22 mouse cellular contexts compared by ENCODE assay signal in the genomic region with DNA sequence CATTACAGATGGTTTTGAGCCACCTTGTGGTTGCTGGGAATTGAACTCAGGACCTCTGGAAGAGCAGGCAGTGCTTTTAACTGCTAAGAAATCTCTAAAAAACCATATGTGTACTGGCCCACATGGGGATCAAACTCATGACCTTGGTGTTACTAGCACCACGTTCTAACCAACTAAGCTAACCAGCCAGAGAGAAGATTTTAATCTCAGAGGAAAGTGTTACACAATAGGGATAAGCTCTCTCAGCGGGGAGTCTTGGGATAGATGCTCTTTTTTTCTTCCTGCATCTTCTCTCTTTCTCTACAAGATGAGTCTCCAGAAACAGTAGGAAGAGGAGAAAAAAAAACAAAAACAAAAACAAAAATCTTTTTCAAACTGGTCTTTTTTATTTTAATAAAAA. TPM values are rescaled to one million over a fixed set of nuclear protein-coding genes. Genes with fewer than 3 reads are reported as not detected.
DNase-seq lines count a peak whose midpoint lies in the region; ATAC-seq and TF ChIP-seq lines count a peak whose summit lies in the region.
"Had no signal": no experiment of that assay in that cellular context is flagged by ENCODE, and none has a peak within 500 bp of the region (broad histone marks: within the 10 kb centered on the region; RNA-seq: fewer than 3 reads in every experiment).

No protein-coding gene starts in this region.

- H3K27ac ChIP-seq in liver, embryonic 12.5 days = peak overlapping the region; percentile 86; the same call in 1 of the 2 replicates
- no peak overlapping the region for H3K27ac ChIP-seq in liver, postnatal 0 days (ENCODE audit: low read depth)
- no peak overlapping the region for H3K27ac ChIP-seq in limb, embryonic 10.5 days
- no peak overlapping the region for H3K27ac ChIP-seq in forebrain, postnatal 0 days (ENCODE audit: low read depth, low read length)
- H3K27ac ChIP-seq: embryonic facial prominence, embryonic 13.5 days; forebrain, embryonic 12.5 days; gastrocnemius, adult 2 months; hindbrain, embryonic 12.5 days had no signal

- H3K4me1 ChIP-seq in liver, embryonic 12.5 days = peaks cover 26% of the 10 kb centered on the region
- H3K4me1 ChIP-seq in liver, postnatal 0 days (ENCODE audit: insufficient read depth) = peaks cover 8% of the 10 kb centered on the region; the same call in 1 of the 2 replicates
- no peaks in the 10 kb centered on the region for H3K4me1 ChIP-seq in limb, embryonic 10.5 days
- H3K4me1 ChIP-seq in forebrain, postnatal 0 days (ENCODE audit: insufficient read depth) = no peaks in the 10 kb centered on the region
- H3K4me1 ChIP-seq: embryonic facial prominence, embryonic 13.5 days; forebrain, embryonic 12.5 days; hindbrain, embryonic 12.5 days had no signal

- no peak overlapping the region for H3K4me2 ChIP-seq in liver, embryonic 12.5 days
- H3K4me2 ChIP-seq in liver, postnatal 0 days (ENCODE audit: low read depth, low read length) = no peak overlapping the region
- no peak overlapping the region for H3K4me2 ChIP-seq in forebrain, postnatal 0 days (ENCODE audit: low read depth)
- H3K4me2 ChIP-seq: embryonic facial prominence, embryonic 13.5 days; forebrain, embryonic 12.5 days; hindbrain, embryonic 12.5 days had no signal

- ATAC-seq in liver, embryonic 12.5 days = no peak
- ATAC-seq in liver, postnatal 0 days = no peak
- no peak for ATAC-seq in forebrain, postnatal 0 days
- ATAC-seq: forebrain, embryonic 16.5 days; hindbrain, embryonic 16.5 days; inflammation-experienced regulatory T-cells, adult 6 months had no signal

- DNase-seq in liver, postnatal 0 days = no peak
- DNase-seq in testis, postnatal 10 days (ENCODE audit: low spot score) = peak; percentile 6
- no peak for DNase-seq in testis, postnatal 14 days (ENCODE audit: low spot score)
- peak; percentile 12 for DNase-seq in MN1 (ENCODE audit: low spot score)
- DNase-seq in limb, embryonic 10.5 days (ENCODE audit: low spot score) = no peak
- no peak for DNase-seq in forebrain, postnatal 0 days
- DNase-seq: adrenal gland, postnatal 10 days; cerebellum, adult 11 months; cerebellum, adult 8-10 months; cerebellum, postnatal 14 days; embryo, embryonic 11 days; gastrocnemius, adult 2 months; gastrocnemius, postnatal 25 days; heart, postnatal 10 days; heart, postnatal 4 days had no signal

- H3K9ac ChIP-seq in liver, embryonic 12.5 days = no peak overlapping the region
- H3K9ac ChIP-seq in liver, postnatal 0 days (replicated peaks) = no peak overlapping the region
- H3K9ac ChIP-seq in forebrain, postnatal 0 days = no peak overlapping the region
- H3K9ac ChIP-seq: embryonic facial prominence, embryonic 13.5 days; forebrain, embryonic 12.5 days; hindbrain, embryonic 12.5 days had no signal

- TF ChIP-seq EP300 in liver, postnatal 0 days (IDR thresholded peaks at IDR 0.05; ENCODE audit: low read depth) = no peak

- H3K36me3 ChIP-seq in liver, embryonic 12.5 days = peaks cover 14% of the 10 kb centered on the region
- no peaks in the 10 kb centered on the region for H3K36me3 ChIP-seq in liver, postnatal 0 days (replicated peaks; ENCODE audit: insufficient read depth, low read length)
- H3K36me3 ChIP-seq in limb, embryonic 10.5 days = no peaks in the 10 kb centered on the region
- H3K36me3 ChIP-seq in forebrain, postnatal 0 days (ENCODE audit: insufficient read depth) = no peaks in the 10 kb centered on the region
- H3K36me3 ChIP-seq: embryonic facial prominence, embryonic 13.5 days; forebrain, embryonic 12.5 days; hindbrain, embryonic 12.5 days had no signal

- no peak overlapping the region for H3K4me3 ChIP-seq in liver, embryonic 12.5 days
- no peak overlapping the region for H3K4me3 ChIP-seq in liver, postnatal 0 days (ENCODE audit: low read depth, low read length)
- H3K4me3 ChIP-seq in limb, embryonic 10.5 days = no peak overlapping the region
- H3K4me3 ChIP-seq in forebrain, postnatal 0 days (ENCODE audit: low read depth, low read length) = no peak overlapping the region
- H3K4me3 ChIP-seq: embryonic facial prominence, embryonic 13.5 days; forebrain, embryonic 12.5 days; gastrocnemius, adult 2 months; hindbrain, embryonic 12.5 days had no signal

- WGBS in liver, embryonic 12.5 days (ENCODE audit: insufficient replicate concordance) = 52% methylated on average over 2 of the region's 2 CpGs
- 59% methylated on average over 2 of the region's 2 CpGs for WGBS in liver, postnatal 0 days (ENCODE audit: insufficient replicate concordance)
- WGBS in limb, embryonic 10.5 days = 68% methylated on average over 2 of the region's 2 CpGs
- 63% methylated on average over 2 of the region's 2 CpGs for WGBS in forebrain, postnatal 0 days

- no peak for TF ChIP-seq CTCF in liver, postnatal 0 days (IDR thresholded peaks at IDR 0.05; ENCODE audit: low read depth)
- TF ChIP-seq CTCF in forebrain, postnatal 0 days (IDR thresholded peaks at IDR 0.05; ENCODE audit: low read depth) = no peak

- no peaks in the 10 kb centered on the region for H3K9me3 ChIP-seq in liver, embryonic 12.5 days (replicated peaks)
- no peaks in the 10 kb centered on the region for H3K9me3 ChIP-seq in liver, postnatal 0 days (ENCODE audit: low read length)
- H3K9me3 ChIP-seq in limb, embryonic 10.5 days (replicated peaks) = no peaks in the 10 kb centered on the region
- no peaks in the 10 kb centered on the region for H3K9me3 ChIP-seq in forebrain, postnatal 0 days (ENCODE audit: low read length)
- H3K9me3 ChIP-seq: embryonic facial prominence, embryonic 13.5 days; forebrain, embryonic 12.5 days; hindbrain, embryonic 12.5 days had no signal

- no peaks in the 10 kb centered on the region for H3K27me3 ChIP-seq in liver, embryonic 12.5 days (replicated peaks)
- H3K27me3 ChIP-seq in liver, postnatal 0 days (ENCODE audit: insufficient read depth, low read length) = no peaks in the 10 kb centered on the region
- H3K27me3 ChIP-seq in limb, embryonic 10.5 days (ENCODE audit: low read depth, poor library complexity, severe bottlenecking) = no peaks in the 10 kb centered on the region
- H3K27me3 ChIP-seq in forebrain, postnatal 0 days (ENCODE audit: insufficient read depth, low read length) = no peaks in the 10 kb centered on the region
- H3K27me3 ChIP-seq: embryonic facial prominence, embryonic 13.5 days; forebrain, embryonic 12.5 days; hindbrain, embryonic 12.5 days had no signal

RNA-seq across cellular contexts. Expression of a gene that starts 10.5 kb away (rescaled TPM):
- polyA plus RNA-seq in liver, embryonic 12.5 days (2016; fragmentation: Nextera tagmentation; extraction: Ambion mirVana) = 2.1 and 2.2 TPM in 2 replicates
- polyA plus RNA-seq in liver, postnatal 0 days (2015; fragmentation: Nextera tagmentation; extraction: Ambion mirVana) = 0.49 and 0.51 TPM in 2 replicates
- 2.3 and 4.2 TPM in 2 replicates for polyA plus RNA-seq in limb, embryonic 10.5 days (2016; fragmentation: Nextera tagmentation; extraction: Ambion mirVana)
- total RNA-seq in forebrain, postnatal 0 days (2014; rRNA removed) = 98.5 and 120 TPM in 2 replicates
- 0.31 and 0.39 TPM in 2 replicates for polyA plus RNA-seq in forebrain, postnatal 0 days (2015; fragmentation: Nextera tagmentation; extraction: Ambion mirVana)

RNA-seq across cellular contexts. Expression of a gene that starts 12.0 kb away (rescaled TPM):
- polyA plus RNA-seq in liver, embryonic 12.5 days (2016; fragmentation: Nextera tagmentation; extraction: Ambion mirVana) = 26.5 and 27.9 TPM in 2 replicates
- 13.3 and 16.0 TPM in 2 replicates for polyA plus RNA-seq in liver, postnatal 0 days (2015; fragmentation: Nextera tagmentation; extraction: Ambion mirVana)
- polyA plus RNA-seq in limb, embryonic 10.5 days (2016; fragmentation: Nextera tagmentation; extraction: Ambion mirVana) = 19.6 and 20.6 TPM in 2 replicates
- 204 and 218 TPM in 2 replicates for total RNA-seq in forebrain, postnatal 0 days (2014; rRNA removed)
- polyA plus RNA-seq in forebrain, postnatal 0 days (2015; fragmentation: Nextera tagmentation; extraction: Ambion mirVana) = 11.1 and 16.3 TPM in 2 replicates

RNA-seq across cellular contexts. Expression of a gene that starts 29.0 kb away (rescaled TPM):
- polyA plus RNA-seq in liver, embryonic 12.5 days (2016; fragmentation: Nextera tagmentation; extraction: Ambion mirVana) = 128 and 134 TPM in 2 replicates
- 89.1 and 94.3 TPM in 2 replicates for polyA plus RNA-seq in liver, postnatal 0 days (2015; fragmentation: Nextera tagmentation; extraction: Ambion mirVana)
- polyA plus RNA-seq in limb, embryonic 10.5 days (2016; fragmentation: Nextera tagmentation; extraction: Ambion mirVana) = 109 and 120 TPM in 2 replicates
- total RNA-seq in forebrain, postnatal 0 days (2014; rRNA removed) = 258 and 695 TPM in 2 replicates
- polyA plus RNA-seq in forebrain, postnatal 0 days (2015; fragmentation: Nextera tagmentation; extraction: Ambion mirVana) = 25.0 and 42.2 TPM in 2 replicates

RNA-seq across cellular contexts. Expression of a gene that starts 34.8 kb away (rescaled TPM):
- polyA plus RNA-seq in liver, embryonic 12.5 days (2016; fragmentation: Nextera tagmentation; extraction: Ambion mirVana) = 5.3 and 6.2 TPM in 2 replicates
- 4.7 and 5.8 TPM in 2 replicates for polyA plus RNA-seq in liver, postnatal 0 days (2015; fragmentation: Nextera tagmentation; extraction: Ambion mirVana)
- polyA plus RNA-seq in limb, embryonic 10.5 days (2016; fragmentation: Nextera tagmentation; extraction: Ambion mirVana) = 7.7 and 9.6 TPM in 2 replicates
- 73.0 and 78.9 TPM in 2 replicates for total RNA-seq in forebrain, postnatal 0 days (2014; rRNA removed)
- polyA plus RNA-seq in forebrain, postnatal 0 days (2015; fragmentation: Nextera tagmentation; extraction: Ambion mirVana) = 0.57 and 0.80 TPM in 2 replicates

RNA-seq across cellular contexts. Expression of a gene that starts 36.2 kb away (rescaled TPM):
- polyA plus RNA-seq in liver, embryonic 12.5 days (2016; fragmentation: Nextera tagmentation; extraction: Ambion mirVana) = 1.2 and 3.1 TPM in 2 replicates
- polyA plus RNA-seq in liver, postnatal 0 days (2015; fragmentation: Nextera tagmentation; extraction: Ambion mirVana) = 2.0 and 2.6 TPM in 2 replicates
- 1.3 and 3.9 TPM in 2 replicates for polyA plus RNA-seq in limb, embryonic 10.5 days (2016; fragmentation: Nextera tagmentation; extraction: Ambion mirVana)
- total RNA-seq in forebrain, postnatal 0 days (2014; rRNA removed) = 204 and 274 TPM in 2 replicates
- 0.78 TPM in 1 of 2 replicates, not detected in the other for polyA plus RNA-seq in forebrain, postnatal 0 days (2015; fragmentation: Nextera tagmentation; extraction: Ambion mirVana)

Comparison
In these comparisons a context has a peak if more than half of its experiments do, and no peak if none do; other contexts are left out.
1. DNase-seq: peak in testis, postnatal 10 days (single experiment) and MN1 (single experiment); none in liver, postnatal 0 days (single experiment), testis, postnatal 14 days (single experiment), limb, embryonic 10.5 days (single experiment) and forebrain, postnatal 0 days (single experiment).